ENCODE assay signal across 9 mouse cellular contexts in genomic region chr11:32102976-32103375, GRCm38 (mm10).
DNase-seq lines count a peak whose midpoint lies in the region; ATAC-seq lines count a peak whose summit lies in the region.
"Had no signal": no experiment of that assay in that cellular context is flagged by ENCODE, and none has a peak within 500 bp of the region (broad histone marks: within the 10 kb centered on the region; RNA-seq: fewer than 3 reads in every experiment).

No protein-coding gene starts in this region.

- H3K27me3 ChIP-seq in hindbrain, embryonic 10.5 days (ENCODE audit: insufficient read depth, poor library complexity, severe bottlenecking): peaks cover 8% of the 10 kb centered on the region; the same call in 1 of the 2 replicates
- H3K27me3 ChIP-seq in hindbrain, embryonic 16.5 days (replicated peaks; ENCODE audit: control insufficient read depth, insufficient read depth, low read length): no peaks in the 10 kb centered on the region
- H3K27me3 ChIP-seq in midbrain, embryonic 16.5 days (ENCODE audit: control insufficient read depth, insufficient read depth, low read depth, low read length): no peaks in the 10 kb centered on the region

- H3K4me2 ChIP-seq in hindbrain, embryonic 16.5 days (ENCODE audit: low read length): no peak overlapping the region
- H3K4me2 ChIP-seq in midbrain, embryonic 16.5 days (ENCODE audit: low read length): peak overlapping the region; percentile 26

- peak overlapping the region; percentile 45 for H3K27ac ChIP-seq in hindbrain, embryonic 10.5 days
- no peak overlapping the region for H3K27ac ChIP-seq in hindbrain, embryonic 16.5 days (ENCODE audit: low read depth, low read length)
- H3K27ac ChIP-seq in midbrain, embryonic 16.5 days (ENCODE audit: low read length): peak overlapping the region; percentile 43

- H3K4me1 ChIP-seq in hindbrain, embryonic 10.5 days (replicated peaks): peaks cover 40% of the 10 kb centered on the region
- peaks cover 14% of the 10 kb centered on the region for H3K4me1 ChIP-seq in hindbrain, embryonic 16.5 days (ENCODE audit: control insufficient read depth, insufficient read depth, low read depth, low read length)
- peaks cover 23% of the 10 kb centered on the region for H3K4me1 ChIP-seq in midbrain, embryonic 16.5 days (ENCODE audit: control insufficient read depth, insufficient read depth, low read length)

- DNase-seq in hindbrain, embryonic 10.5 days (ENCODE audit: low spot score): peak; percentile 55
- DNase-seq in gastrocnemius, postnatal 36 days: no peak
- DNase-seq in cerebellum, adult 18-20 months: no peak
- DNase-seq in urinary bladder, postnatal 25 days (ENCODE audit: low spot score): no peak

- H3K9ac ChIP-seq in hindbrain, embryonic 16.5 days (ENCODE audit: low read depth, low read length): no peak overlapping the region
- H3K9ac ChIP-seq in midbrain, embryonic 16.5 days (ENCODE audit: low read depth, low read length): peak overlapping the region; percentile 45

- WGBS in hindbrain, embryonic 10.5 days: 12% methylated on average over 12 of the region's 12 CpGs
- WGBS in hindbrain, embryonic 16.5 days: 19% methylated on average over 12 of the region's 12 CpGs
- 16% methylated on average over 12 of the region's 12 CpGs for WGBS in midbrain, embryonic 16.5 days

- H3K4me3 ChIP-seq in hindbrain, embryonic 10.5 days: peak overlapping the region; percentile 16; the same call in 1 of the 2 replicates
- H3K4me3 ChIP-seq in hindbrain, embryonic 16.5 days (ENCODE audit: low read length): no peak overlapping the region
- H3K4me3 ChIP-seq in midbrain, embryonic 16.5 days (ENCODE audit: low read depth, low read length): no peak overlapping the region

- no peaks in the 10 kb centered on the region for H3K36me3 ChIP-seq in hindbrain, embryonic 10.5 days
- H3K36me3 ChIP-seq in hindbrain, embryonic 16.5 days (ENCODE audit: control insufficient read depth, insufficient read depth, low read length): no peaks in the 10 kb centered on the region
- H3K36me3 ChIP-seq in midbrain, embryonic 16.5 days (ENCODE audit: control insufficient read depth, insufficient read depth, low read length): no peaks in the 10 kb centered on the region

- intact Hi-C loops in gastrocnemius, postnatal 36 days (cut with DNase I): no loop called here

- ATAC-seq in hindbrain, embryonic 16.5 days: no peak
- peak; percentile 13 for ATAC-seq in activated CD4-positive, CD25-positive, alpha-beta regulatory T cell, adult 4 months
- peak; percentile 24 for ATAC-seq in inflammation-experienced regulatory T-cells, adult 6 months
- ATAC-seq in midbrain, embryonic 16.5 days: no peak
- ATAC-seq: Patski had no signal

- no peaks in the 10 kb centered on the region for H3K9me3 ChIP-seq in hindbrain, embryonic 10.5 days
- H3K9me3 ChIP-seq in hindbrain, embryonic 16.5 days (ENCODE audit: control insufficient read depth, low read length): no peaks in the 10 kb centered on the region
- H3K9me3 ChIP-seq in midbrain, embryonic 16.5 days (replicated peaks; ENCODE audit: control insufficient read depth, low read length, poor library complexity, severe bottlenecking): no peaks in the 10 kb centered on the region

Comparison
In these comparisons a context has a peak if more than half of its experiments do, and no peak if none do; other contexts are left out.
1. ATAC-seq: peak in activated CD4-positive, CD25-positive, alpha-beta regulatory T cell, adult 4 months (single experiment) and inflammation-experienced regulatory T-cells, adult 6 months (single experiment); none in hindbrain, embryonic 16.5 days (single experiment) and midbrain, embryonic 16.5 days (single experiment).